Mouse (Mus musculus) embryonic fibroblast, embryonic 13.5 days (primary cell): Measurements from ENCODE around the gene Dscam.

Experiments
- CTCF ChIP-seq: IDR thresholded peaks from 2 replicates; pipeline ENCODE4 v1.5.1; 2011; ENCODE audit warnings: mild to moderate bottlenecking, control low read depth, low read length, moderate library complexity, borderline replicate concordance; ENCODE audit not compliant: insufficient read depth
- POLR2A ChIP-seq: IDR thresholded peaks from 2 replicates; pipeline ENCODE4 v1.6.1; 2011; ENCODE audit warnings: low read depth, mild to moderate bottlenecking, control low read depth, low read length, moderate library complexity

- TF ChIP-seq POLR2A = no peak
- no peak for TF ChIP-seq CTCF
Measured at GRCm38 (mm10) chr16:97060276-97060675, 110.3 kb downstream of the Dscam start.
